Mouse (Mus musculus) forebrain, embryonic 14.5 days (tissue): ENCODE data around the gene Ncs1. TPM values are rescaled to one million over a fixed set of nuclear protein-coding genes. Genes with fewer than 3 reads are reported as not detected.
A peak's percentile ranks its signal among the peaks of the same experiment; 100 is the strongest.

Experiments used
- ATAC-seq: fragments of 200-750 bp; cut with Nextera tagmentation; 2 replicates; pipeline ENCODE4 v1.8.0; 2017; ENCODE audit warnings: mild to moderate bottlenecking, moderate library complexity
- DNase-seq: peaks from one replicate; pipeline ENCODE4 v3.0.0-alpha.2; 2015; ENCODE audit warnings: low spot score
- H3K27ac ChIP-seq: fragments of 300-500 bp; sonication (generic); 2 replicates; pipeline ENCODE4 v1.5.1; 2014; ENCODE audit warnings: low read depth, mild to moderate bottlenecking, control low read depth, low read length, moderate library complexity
- H3K27me3 ChIP-seq: fragments of 300-500 bp; sonication (generic); replicated peaks from 2 replicates; pipeline ENCODE4 v1.6.1; 2014; ENCODE audit warnings: low read length, control low read depth, mixed read lengths; ENCODE audit not compliant: control insufficient read depth, insufficient read depth
- H3K36me3 ChIP-seq: fragments of 300-500 bp; sonication (generic); 2 replicates; pipeline ENCODE4 v1.6.1; 2014; ENCODE audit warnings: low read length, control low read depth; ENCODE audit not compliant: control insufficient read depth, insufficient read depth
- H3K4me1 ChIP-seq: fragments of 300-500 bp; sonication (generic); 2 replicates; pipeline ENCODE4 v1.6.1; 2014; ENCODE audit warnings: antibody characterized with exemption, low read length, control low read depth; ENCODE audit not compliant: control insufficient read depth, insufficient read depth
- H3K4me2 ChIP-seq: fragments of 300-500 bp; sonication (generic); 2 replicates; pipeline ENCODE4 v1.6.1; 2014; ENCODE audit warnings: mild to moderate bottlenecking, control low read depth, low read length
- H3K4me3 ChIP-seq: fragments of 300-500 bp; sonication (generic); 2 replicates; pipeline ENCODE4 v1.5.1; 2014; ENCODE audit warnings: low read depth, low read length, control low read depth
- H3K9ac ChIP-seq: fragments of 300-500 bp; sonication (generic); 2 replicates; pipeline ENCODE4 v1.6.1; 2014; ENCODE audit warnings: mild to moderate bottlenecking, low read length, control low read depth, moderate library complexity
- H3K9me3 ChIP-seq: fragments of 300-500 bp; sonication (generic); replicated peaks from 2 replicates; pipeline ENCODE4 v1.6.1; 2016; ENCODE audit warnings: low read length, control low read depth, mixed read lengths; ENCODE audit not compliant: control insufficient read depth
- WGBS: fragments of 180-500 bp; shearing (Covaris S2); extraction: QIAGEN DNeasy Blood & Tissue Kit; methylation state at CpG from one replicate; pipeline ENCODE4 v1.1.7; 2014; 5-methylcytosine and 5-hydroxymethylcytosine counted together
- polyA plus RNA-seq: library from polyadenylated mRNA; unstranded; fragments of >200 nt; fragmentation: Nextera tagmentation; extraction: Ambion mirVana; gene quantifications from 2 replicates; pipeline ENCODE4 v1.2.1, GENCODE M21; 2014

The Ncs1 gene
- polyA plus RNA-seq, 1 experiment from 2014 or later = 95.2 TPM

DNA sequence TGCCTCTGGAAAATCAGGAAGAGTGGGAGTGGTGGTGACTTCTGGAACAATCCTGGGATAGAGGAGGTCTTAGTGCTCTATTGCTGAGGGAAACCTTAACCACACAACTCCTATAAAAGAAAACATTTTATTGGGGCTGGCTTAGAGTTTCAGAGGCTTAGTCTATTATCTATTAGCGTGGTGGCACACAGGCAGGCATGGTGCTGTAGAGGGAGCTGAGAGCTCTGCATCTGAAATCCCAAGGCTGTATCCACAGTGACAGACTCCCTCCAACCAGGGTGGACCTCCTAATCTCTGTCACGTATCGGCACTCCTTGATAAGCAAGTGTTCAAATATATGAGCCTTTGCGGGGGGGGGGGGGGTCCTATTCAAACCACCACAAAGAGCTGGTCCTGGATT lies 53.2 kb downstream of the Ncs1 start:
- H3K27ac ChIP-seq = no peak overlapping the region
- no peaks in the 10 kb centered on the region for H3K27me3 ChIP-seq
- no peak; the same call in 1 of the 2 replicates for ATAC-seq
- no peak overlapping the region for H3K9ac ChIP-seq
- H3K36me3 ChIP-seq = peaks cover 4% of the 10 kb centered on the region; the same call in 1 of the 2 replicates
- 35% methylated on average over 4 of the region's 4 CpGs for WGBS
- 0 out of 2 replicates have a peak, but pooled peaks cover 3% of the 10 kb centered on the region for H3K4me1 ChIP-seq
- peak overlapping the region; percentile 46 for H3K4me2 ChIP-seq
- H3K4me3 ChIP-seq = no peak overlapping the region
- no peaks in the 10 kb centered on the region for H3K9me3 ChIP-seq
- DNase-seq = no peak

- 0 out of 2 replicates have a peak, but pooled peaks cover 3% of the 10 kb centered on the region for H3K4me1 ChIP-seq
- H3K27ac ChIP-seq = no peak overlapping the region
- DNase-seq (peak; percentile 91), ATAC-seq (no peak)
- H3K4me3 ChIP-seq = no peak overlapping the region
- 19% methylated on average over 4 of the region's 4 CpGs for WGBS
- H3K36me3 ChIP-seq = no peaks in the 10 kb centered on the region
- no peaks in the 10 kb centered on the region for H3K9me3 ChIP-seq
- H3K27me3 ChIP-seq = no peaks in the 10 kb centered on the region
- no peak overlapping the region for H3K9ac ChIP-seq
- H3K4me2 ChIP-seq = no peak overlapping the region
Measured at GRCm38 (mm10) chr2:31299266-31299665, 53.6 kb downstream of the Ncs1 start.

DNA sequence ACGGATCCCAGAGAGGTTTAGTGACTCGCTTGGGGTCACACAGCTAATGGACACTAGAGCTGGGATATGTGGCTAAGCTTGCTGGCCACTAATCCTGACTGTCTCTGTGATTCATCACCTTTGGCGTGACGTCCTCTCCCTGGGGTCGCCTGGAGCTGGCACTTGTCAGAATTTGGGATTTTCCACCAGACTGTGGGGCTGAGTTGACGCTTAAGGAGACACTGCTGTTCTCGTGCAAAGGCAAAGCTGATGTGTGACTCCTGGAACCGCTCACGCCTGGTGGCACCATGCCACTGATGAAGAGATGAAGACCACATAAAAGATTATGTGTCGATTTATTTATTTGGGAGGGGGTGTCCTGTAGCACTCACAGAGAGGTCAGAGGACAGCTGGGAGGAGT lies 54.4 kb downstream of the Ncs1 start:
- no peak overlapping the region for H3K27ac ChIP-seq
- ATAC-seq (no peak), DNase-seq (no peak)
- 0 out of 2 replicates have a peak, but pooled peaks cover 3% of the 10 kb centered on the region for H3K4me1 ChIP-seq
- no peak overlapping the region for H3K9ac ChIP-seq
- no peaks in the 10 kb centered on the region for H3K36me3 ChIP-seq
- WGBS = 80% methylated on average over 10 of the region's 10 CpGs
- H3K9me3 ChIP-seq = no peaks in the 10 kb centered on the region
- no peak overlapping the region for H3K4me2 ChIP-seq
- no peaks in the 10 kb centered on the region for H3K27me3 ChIP-seq
- H3K4me3 ChIP-seq = no peak overlapping the region

- Histone ChIP-seq H3K4me2 (no peak overlapping the region), H3K27ac (no peak overlapping the region), H3K9ac (no peak overlapping the region), H3K4me1 (0 out of 2 replicates have a peak, but pooled peaks cover 3% of the 10 kb centered on the region), H3K27me3 (no peaks in the 10 kb centered on the region), H3K9me3 (no peaks in the 10 kb centered on the region; the same call in 1 of the 2 replicates), H3K36me3 (no peaks in the 10 kb centered on the region), H3K4me3 (no peak overlapping the region)
- ATAC-seq = no peak
- WGBS = 84% methylated on average over 9 of the region's 9 CpGs
- DNase-seq = no peak
Measured at GRCm38 (mm10) chr2:31303177-31303576, 57.6 kb downstream of the Ncs1 start.

GRCm38 (mm10) chr2:31304191-31304590 lies 58.6 kb downstream of the Ncs1 start:
- DNase-seq = no peak
- Histone ChIP-seq H3K9ac (no peak overlapping the region), H3K27ac (no peak overlapping the region), H3K4me2 (no peak overlapping the region), H3K4me1 (no peaks in the 10 kb centered on the region), H3K36me3 (no peaks in the 10 kb centered on the region), H3K9me3 (no peaks in the 10 kb centered on the region; the same call in 1 of the 2 replicates), H3K27me3 (no peaks in the 10 kb centered on the region), H3K4me3 (no peak overlapping the region)
- WGBS = 80% methylated on average over 9 of the region's 9 CpGs
- ATAC-seq = no peak

DNA sequence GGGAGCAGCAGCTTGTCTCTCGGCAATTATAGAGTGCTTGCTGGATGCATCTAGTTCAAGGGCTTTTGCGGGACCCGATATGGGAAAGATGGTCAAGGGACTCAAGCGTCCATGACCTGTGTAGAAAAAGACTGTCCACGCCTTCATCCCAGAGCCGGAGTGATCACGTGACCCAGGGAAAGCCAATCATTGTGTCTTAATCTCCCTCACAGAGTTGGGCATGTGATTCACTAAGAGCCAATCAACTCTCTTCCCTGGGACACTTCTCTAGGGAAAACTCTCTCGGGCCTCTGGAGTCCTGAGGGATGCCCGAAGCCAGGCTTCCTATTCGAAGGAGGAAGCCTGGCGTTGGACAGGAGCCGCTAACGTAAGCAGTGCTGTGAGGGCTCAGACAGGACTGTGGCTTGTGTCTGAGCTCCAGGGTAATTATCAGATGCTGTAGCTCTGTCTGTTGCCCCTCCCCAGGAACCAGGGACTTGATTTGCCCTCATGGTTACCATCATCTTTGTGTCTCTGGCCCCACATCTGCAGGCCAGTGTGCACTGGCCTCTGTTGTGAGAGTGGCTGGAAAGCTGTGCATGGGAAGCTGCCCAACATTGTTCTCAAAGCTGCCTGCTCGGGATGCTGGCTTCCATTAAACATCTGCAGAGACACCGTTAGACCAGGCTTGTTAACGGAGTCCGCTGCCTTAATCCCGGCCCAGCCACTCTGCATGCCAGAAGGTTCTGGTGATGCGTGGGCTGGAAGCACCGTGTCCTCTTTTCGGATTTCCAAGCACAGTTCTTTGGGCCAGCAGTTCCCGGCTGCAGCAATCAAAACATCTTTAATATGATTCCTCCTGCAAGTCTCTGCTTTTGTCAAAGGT lies 59.4 kb downstream of the Ncs1 start:
- Histone ChIP-seq H3K27ac (no peak overlapping the region), H3K4me1 (no peaks in the 10 kb centered on the region), H3K36me3 (no peaks in the 10 kb centered on the region), H3K4me3 (no peak overlapping the region), H3K27me3 (no peaks in the 10 kb centered on the region), H3K9ac (no peak overlapping the region), H3K4me2 (no peak overlapping the region), H3K9me3 (no peaks in the 10 kb centered on the region; the same call in 1 of the 2 replicates)
- DNase-seq = no peak
- ATAC-seq = no peak
- WGBS = 77% methylated on average over 22 of the region's 22 CpGs

DNA sequence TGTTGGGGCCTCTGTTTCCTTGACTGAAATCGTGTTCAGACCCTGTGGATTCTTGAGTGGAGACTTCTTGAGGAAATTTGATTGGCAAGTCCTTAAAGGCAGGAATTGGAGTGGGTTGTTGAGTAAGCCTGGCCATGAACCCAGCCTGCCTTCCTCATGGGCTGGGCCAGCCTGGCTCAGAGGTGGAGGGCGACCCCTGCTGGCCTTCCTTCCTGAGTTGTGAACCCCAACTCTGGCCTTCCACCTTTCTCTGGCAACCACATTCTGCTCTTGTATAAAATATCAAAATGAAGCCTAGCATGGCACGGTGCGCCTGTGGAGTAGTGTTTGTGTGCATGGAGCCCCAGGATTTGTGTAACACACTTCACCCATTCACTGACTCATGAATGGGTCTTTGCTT lies 60.1 kb downstream of the Ncs1 start:
- ATAC-seq (no peak), DNase-seq (no peak)
- WGBS = 47% methylated on average over 4 of the region's 4 CpGs
- no peak overlapping the region for H3K27ac ChIP-seq
- no peak overlapping the region for H3K4me3 ChIP-seq
- no peak overlapping the region for H3K9ac ChIP-seq
- H3K4me2 ChIP-seq = no peak overlapping the region
- H3K36me3 ChIP-seq = no peaks in the 10 kb centered on the region
- H3K27me3 ChIP-seq = no peaks in the 10 kb centered on the region
- no peaks in the 10 kb centered on the region; the same call in 1 of the 2 replicates for H3K9me3 ChIP-seq
- no peaks in the 10 kb centered on the region for H3K4me1 ChIP-seq

- Histone ChIP-seq H3K36me3 (no peaks in the 10 kb centered on the region), H3K27me3 (peaks cover 15% of the 10 kb centered on the region), H3K4me2 (no peak overlapping the region), H3K9ac (no peak overlapping the region), H3K9me3 (no peaks in the 10 kb centered on the region; the same call in 1 of the 2 replicates), H3K27ac (no peak overlapping the region), H3K4me3 (no peak overlapping the region), H3K4me1 (no peaks in the 10 kb centered on the region)
- WGBS = 63% methylated on average over 4 of the region's 4 CpGs
- ATAC-seq (no peak), DNase-seq (no peak)
Measured at GRCm38 (mm10) chr2:31308257-31308656, 62.6 kb downstream of the Ncs1 start.

GRCm38 (mm10) chr2:31309549-31309948 lies 63.9 kb downstream of the Ncs1 start:
- Histone ChIP-seq H3K27ac (no peak overlapping the region), H3K36me3 (no peaks in the 10 kb centered on the region), H3K9ac (no peak overlapping the region), H3K4me2 (no peak overlapping the region), H3K4me1 (no peaks in the 10 kb centered on the region), H3K4me3 (no peak overlapping the region), H3K9me3 (no peaks in the 10 kb centered on the region; the same call in 1 of the 2 replicates), H3K27me3 (peaks cover 28% of the 10 kb centered on the region)
- DNase-seq (no peak), ATAC-seq (no peak)
- 76% methylated on average over 15 of the region's 15 CpGs for WGBS
